Mouse (Mus musculus): ENCODE results near the gene Macrod1.

GRCm38 (mm10) chr19:7110875-7111274 lies 54.3 kb downstream of the Macrod1 start:
- no peak for TF ChIP-seq POLR2A (IDR thresholded peaks at IDR 0.05; ENCODE audit: borderline replicate concordance, extremely low read depth, low read depth, low read length)
- no peak for TF ChIP-seq CTCF (IDR thresholded peaks at IDR 0.05; ENCODE audit: insufficient read depth, low read length)

Data from lung, adult 2 months (tissue).